Mouse (Mus musculus) ES-E14 (cell line): Measurements from ENCODE around the gene Lsm8.

ENCODE experiments used
- CHD2 ChIP-seq: IDR thresholded peaks from 2 replicates; pipeline ENCODE4 v1.6.1; 2014; ENCODE audit warnings: mild to moderate bottlenecking, low read depth, low read length, inconsistent platforms
- HCFC1 ChIP-seq: IDR thresholded peaks from 2 replicates; pipeline ENCODE4 v1.6.1; 2012; ENCODE audit warnings: low read length, inconsistent platforms, borderline replicate concordance; ENCODE audit not compliant: insufficient read depth

DNA sequence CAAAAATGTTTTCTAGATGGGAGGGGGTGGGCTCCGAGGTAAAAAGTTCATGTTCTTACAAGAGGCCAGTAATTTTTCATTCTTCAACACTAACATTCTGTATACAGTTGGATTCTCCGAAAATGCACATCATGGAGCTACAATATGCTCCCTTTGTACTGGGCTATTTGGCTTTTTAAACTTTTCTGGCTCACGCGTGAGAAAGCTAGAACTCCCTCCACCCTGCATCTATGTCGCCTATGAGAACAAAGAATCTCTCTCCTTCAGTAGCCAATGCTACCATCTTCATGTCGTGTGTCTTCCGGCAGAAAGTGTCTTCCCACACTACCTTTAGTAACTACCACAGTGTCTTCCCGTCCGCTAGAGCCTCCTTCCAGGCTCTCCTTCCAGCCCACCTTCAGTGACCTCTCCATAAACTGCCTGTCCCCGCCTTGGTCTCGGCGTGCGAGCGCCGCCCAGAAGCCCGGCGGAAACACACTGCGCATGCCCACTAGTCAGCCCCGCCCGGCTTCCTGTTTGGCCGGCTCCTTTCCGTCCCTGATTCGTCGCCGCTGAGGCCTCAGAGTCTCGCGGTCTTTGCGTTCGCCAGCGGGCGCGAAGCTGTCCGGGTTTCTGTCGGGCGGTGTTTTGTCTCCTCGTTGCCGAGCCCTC, at the start of gene Lsm8:
- TF ChIP-seq HCFC1 (no peak), CHD2 (peak; percentile 95)
